Mouse (Mus musculus): ENCODE measurements at regions not wholly inside any gene's neighbourhood (a gene's known extent, or its start where the extent isn't known, plus 50 kb on each side); places are given as distances from the start of the nearest gene placed in this dataset.

- Histone ChIP-seq H3K79me3 (ENCODE audit: low read depth) (no peaks in the 10 kb centered on the region), H3ac (ENCODE audit: control insufficient read depth, insufficient read length, low read depth) (no peak overlapping the region), H3K36me3 (ENCODE audit: control insufficient read depth, insufficient read depth) (no peaks in the 10 kb centered on the region), H3K4me3 (ENCODE audit: insufficient read depth, poor library complexity, severe bottlenecking) (no peak overlapping the region), H3K79me2 (ENCODE audit: control insufficient read depth, insufficient read depth) (no peaks in the 10 kb centered on the region), H3K27me3 (ENCODE audit: control insufficient read depth, insufficient read depth, insufficient read length) (peaks cover 4% of the 10 kb centered on the region)
- TF ChIP-seq CTCF (IDR thresholded peaks at IDR 0.05; ENCODE audit: control insufficient read depth, insufficient read depth, insufficient read length) (no peak), CEBPB (IDR thresholded peaks at IDR 0.05; ENCODE audit: low read depth) (no peak), MAX (IDR thresholded peaks at IDR 0.05) (no peak), MYOG (IDR thresholded peaks at IDR 0.05; ENCODE audit: control insufficient read depth, extremely low read depth, insufficient read length) (no peak), USF1 (IDR thresholded peaks at IDR 0.05; ENCODE audit: low read depth) (no peak), MYOD1 (IDR thresholded peaks at IDR 0.05; ENCODE audit: control insufficient read depth, insufficient read length, low read depth) (no peak), FOSL1 (IDR thresholded peaks at IDR 0.05; ENCODE audit: insufficient read depth, low read length, poor library complexity, severe bottlenecking) (no peak)
These were observed 156.3 kb downstream of the Mtx2 start for GRCm38 (mm10) chr2:74981856-74982255.

- H3ac ChIP-seq (ENCODE audit: control insufficient read depth, insufficient read length, low read depth): no peak overlapping the region
- no peak overlapping the region for H3K4me3 ChIP-seq (ENCODE audit: insufficient read depth, poor library complexity, severe bottlenecking)
- H3K36me3 ChIP-seq (ENCODE audit: control insufficient read depth, insufficient read depth): no peaks in the 10 kb centered on the region
- H3K79me3 ChIP-seq (ENCODE audit: low read depth): no peaks in the 10 kb centered on the region
- peaks cover 5% of the 10 kb centered on the region for H3K27me3 ChIP-seq (ENCODE audit: control insufficient read depth, insufficient read depth, insufficient read length)
- TF ChIP-seq MAX (IDR thresholded peaks at IDR 0.05) (no peak), CTCF (IDR thresholded peaks at IDR 0.05; ENCODE audit: control insufficient read depth, insufficient read depth, insufficient read length) (no peak), USF1 (IDR thresholded peaks at IDR 0.05; ENCODE audit: low read depth) (no peak), MYOD1 (IDR thresholded peaks at IDR 0.05; ENCODE audit: control insufficient read depth, insufficient read length, low read depth) (no peak), MYOG (IDR thresholded peaks at IDR 0.05; ENCODE audit: control insufficient read depth, extremely low read depth, insufficient read length) (no peak), FOSL1 (IDR thresholded peaks at IDR 0.05; ENCODE audit: insufficient read depth, low read length, poor library complexity, severe bottlenecking) (no peak), CEBPB (IDR thresholded peaks at IDR 0.05; ENCODE audit: low read depth) (no peak)
- no peaks in the 10 kb centered on the region for H3K79me2 ChIP-seq (ENCODE audit: control insufficient read depth, insufficient read depth)
These were observed 168.2 kb downstream of the Mtx2 start for GRCm38 (mm10) chr2:74993802-74994201.

- Histone ChIP-seq H3K79me2 (ENCODE audit: control insufficient read depth, insufficient read depth) (no peaks in the 10 kb centered on the region), H3ac (ENCODE audit: control insufficient read depth, insufficient read length, low read depth) (no peak overlapping the region), H3K79me3 (ENCODE audit: low read depth) (no peaks in the 10 kb centered on the region), H3K27me3 (ENCODE audit: control insufficient read depth, insufficient read depth, insufficient read length) (peaks cover 5% of the 10 kb centered on the region), H3K4me3 (ENCODE audit: insufficient read depth, poor library complexity, severe bottlenecking) (no peak overlapping the region), H3K36me3 (ENCODE audit: control insufficient read depth, insufficient read depth) (no peaks in the 10 kb centered on the region)
- TF ChIP-seq FOSL1 (IDR thresholded peaks at IDR 0.05; ENCODE audit: insufficient read depth, low read length, poor library complexity, severe bottlenecking) (no peak), MYOG (IDR thresholded peaks at IDR 0.05; ENCODE audit: control insufficient read depth, extremely low read depth, insufficient read length) (no peak), MAX (IDR thresholded peaks at IDR 0.05) (no peak), USF1 (IDR thresholded peaks at IDR 0.05; ENCODE audit: low read depth) (no peak), CEBPB (IDR thresholded peaks at IDR 0.05; ENCODE audit: low read depth) (no peak), MYOD1 (IDR thresholded peaks at IDR 0.05; ENCODE audit: control insufficient read depth, insufficient read length, low read depth) (no peak), CTCF (IDR thresholded peaks at IDR 0.05; ENCODE audit: control insufficient read depth, insufficient read depth, insufficient read length) (no peak)
These were observed 169.4 kb downstream of the Mtx2 start for GRCm38 (mm10) chr2:74994998-74995397.

GRCm38 (mm10) chr2:74997736-74998135 lies 172.1 kb downstream of the Mtx2 start:
- H3K4me3 ChIP-seq (ENCODE audit: insufficient read depth, poor library complexity, severe bottlenecking): no peak overlapping the region
- no peaks in the 10 kb centered on the region for H3K36me3 ChIP-seq (ENCODE audit: control insufficient read depth, insufficient read depth)
- TF ChIP-seq MYOD1 (IDR thresholded peaks at IDR 0.05; ENCODE audit: control insufficient read depth, insufficient read length, low read depth) (no peak), CTCF (IDR thresholded peaks at IDR 0.05; ENCODE audit: control insufficient read depth, insufficient read depth, insufficient read length) (no peak), MAX (IDR thresholded peaks at IDR 0.05) (no peak), FOSL1 (IDR thresholded peaks at IDR 0.05; ENCODE audit: insufficient read depth, low read length, poor library complexity, severe bottlenecking) (no peak), CEBPB (IDR thresholded peaks at IDR 0.05; ENCODE audit: low read depth) (no peak), MYOG (IDR thresholded peaks at IDR 0.05; ENCODE audit: control insufficient read depth, extremely low read depth, insufficient read length) (no peak), USF1 (IDR thresholded peaks at IDR 0.05; ENCODE audit: low read depth) (no peak)
- peaks cover 14% of the 10 kb centered on the region for H3K27me3 ChIP-seq (ENCODE audit: control insufficient read depth, insufficient read depth, insufficient read length)
- H3ac ChIP-seq (ENCODE audit: control insufficient read depth, insufficient read length, low read depth): no peak overlapping the region
- no peaks in the 10 kb centered on the region for H3K79me2 ChIP-seq (ENCODE audit: control insufficient read depth, insufficient read depth)
- H3K79me3 ChIP-seq (ENCODE audit: low read depth): no peaks in the 10 kb centered on the region

GRCm38 (mm10) chr2:75000368-75000796 lies 174.8 kb downstream of the Mtx2 start:
- TF ChIP-seq CTCF (IDR thresholded peaks at IDR 0.05; ENCODE audit: control insufficient read depth, insufficient read depth, insufficient read length): no peak
- TF ChIP-seq MYOD1 (IDR thresholded peaks at IDR 0.05; ENCODE audit: control insufficient read depth, insufficient read length, low read depth): no peak
- TF ChIP-seq FOSL1 (IDR thresholded peaks at IDR 0.05; ENCODE audit: insufficient read depth, low read length, poor library complexity, severe bottlenecking): no peak
- TF ChIP-seq MAX (IDR thresholded peaks at IDR 0.05): no peak
- TF ChIP-seq MYOG (IDR thresholded peaks at IDR 0.05; ENCODE audit: control insufficient read depth, extremely low read depth, insufficient read length): no peak
- TF ChIP-seq CEBPB (IDR thresholded peaks at IDR 0.05; ENCODE audit: low read depth): no peak
- no peak for TF ChIP-seq USF1 (IDR thresholded peaks at IDR 0.05; ENCODE audit: low read depth)
- Histone ChIP-seq H3K27me3 (ENCODE audit: control insufficient read depth, insufficient read depth, insufficient read length) (peaks cover 20% of the 10 kb centered on the region), H3K4me3 (ENCODE audit: insufficient read depth, poor library complexity, severe bottlenecking) (no peak overlapping the region), H3K79me2 (ENCODE audit: control insufficient read depth, insufficient read depth) (no peaks in the 10 kb centered on the region), H3ac (ENCODE audit: control insufficient read depth, insufficient read length, low read depth) (no peak overlapping the region), H3K79me3 (ENCODE audit: low read depth) (no peaks in the 10 kb centered on the region), H3K36me3 (ENCODE audit: control insufficient read depth, insufficient read depth) (no peaks in the 10 kb centered on the region)

GRCm38 (mm10) chr2:75002562-75002961 lies 177.0 kb downstream of the Mtx2 start:
- no peak overlapping the region for H3ac ChIP-seq (ENCODE audit: control insufficient read depth, insufficient read length, low read depth)
- peaks cover 20% of the 10 kb centered on the region for H3K27me3 ChIP-seq (ENCODE audit: control insufficient read depth, insufficient read depth, insufficient read length)
- H3K79me2 ChIP-seq (ENCODE audit: control insufficient read depth, insufficient read depth): no peaks in the 10 kb centered on the region

More at GRCm38 (mm10) chr2:75002562-75002961, 177.0 kb downstream of the Mtx2 start:
- Histone ChIP-seq H3K79me3 (ENCODE audit: low read depth) (no peaks in the 10 kb centered on the region), H3K4me3 (ENCODE audit: insufficient read depth, poor library complexity, severe bottlenecking) (no peak overlapping the region), H3K36me3 (ENCODE audit: control insufficient read depth, insufficient read depth) (no peaks in the 10 kb centered on the region)
- no peak for TF ChIP-seq USF1 (IDR thresholded peaks at IDR 0.05; ENCODE audit: low read depth)
- TF ChIP-seq CEBPB (IDR thresholded peaks at IDR 0.05; ENCODE audit: low read depth): no peak
- TF ChIP-seq CTCF (IDR thresholded peaks at IDR 0.05; ENCODE audit: control insufficient read depth, insufficient read depth, insufficient read length): no peak
- no peak for TF ChIP-seq MYOD1 (IDR thresholded peaks at IDR 0.05; ENCODE audit: control insufficient read depth, insufficient read length, low read depth)
- no peak for TF ChIP-seq MYOG (IDR thresholded peaks at IDR 0.05; ENCODE audit: control insufficient read depth, extremely low read depth, insufficient read length)
- TF ChIP-seq MAX (IDR thresholded peaks at IDR 0.05): no peak

Data from C2C12 (cell line).